Mouse (Mus musculus): Measurements from ENCODE around the gene Rai14. TPM values are rescaled to one million over a fixed set of nuclear protein-coding genes. Genes with fewer than 3 reads are reported as not detected.

Rai14 gene
- polyA plus RNA-seq, 1 experiment: not detected

- no peak for TF ChIP-seq CTCF (IDR thresholded peaks at IDR 0.05; ENCODE audit: insufficient read depth, low read depth, low read length)
- no peak for TF ChIP-seq POLR2A (IDR thresholded peaks at IDR 0.05; ENCODE audit: insufficient read depth, low read depth, low read length)
- Histone ChIP-seq H3K4me3 (ENCODE audit: insufficient read depth, low read depth, low read length) (no peak overlapping the region), H3K4me1 (ENCODE audit: control insufficient read depth, insufficient read depth, low read length) (no peaks in the 10 kb centered on the region), H3K27ac (ENCODE audit: insufficient read depth, low read depth, low read length) (no peak overlapping the region)
- 83% methylated on average over 10 of the region's 10 CpGs for whole genome bisulfite sequencing
These were observed 129.9 kb downstream of the Rai14 start for GRCm38 (mm10) chr15:10584359-10585187.

- no peak for TF ChIP-seq CTCF (IDR thresholded peaks at IDR 0.05; ENCODE audit: insufficient read depth, low read depth, low read length)
- H3K4me3 ChIP-seq (ENCODE audit: insufficient read depth, low read depth, low read length): no peak overlapping the region
- no peak overlapping the region for H3K27ac ChIP-seq (ENCODE audit: insufficient read depth, low read depth, low read length)
- H3K4me1 ChIP-seq (ENCODE audit: control insufficient read depth, insufficient read depth, low read length): no peaks in the 10 kb centered on the region
- WGBS: 57% methylated on average over 8 of the region's 8 CpGs
These were observed 131.0 kb downstream of the Rai14 start for GRCm38 (mm10) chr15:10583408-10583807.

DNA sequence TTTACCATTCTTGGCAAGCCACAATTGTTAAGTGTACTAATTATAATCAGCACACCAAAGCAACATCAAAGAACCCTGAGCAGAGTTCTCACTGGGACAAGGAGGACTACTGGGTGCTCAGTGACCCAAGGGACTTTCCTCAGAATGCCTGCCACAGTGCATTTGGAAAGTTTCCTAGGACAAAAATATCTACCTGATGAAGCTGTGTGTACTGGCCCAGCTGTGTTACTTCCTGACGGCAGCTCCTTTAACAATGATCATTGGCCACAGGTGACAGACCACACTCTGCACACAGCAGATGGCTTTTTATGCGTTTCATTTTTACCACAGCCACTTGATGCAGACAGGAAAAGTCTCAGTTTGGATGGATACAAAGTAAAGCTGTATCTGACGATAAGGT is 135.3 kb downstream of the Rai14 start:
- WGBS: 79% methylated on average over 3 of the region's 3 CpGs
- TF ChIP-seq CTCF (IDR thresholded peaks at IDR 0.05; ENCODE audit: insufficient read depth, low read depth, low read length) (no peak), POLR2A (IDR thresholded peaks at IDR 0.05; ENCODE audit: insufficient read depth, low read depth, low read length) (no peak)
- no peak overlapping the region for H3K4me3 ChIP-seq (ENCODE audit: insufficient read depth, low read depth, low read length)
- no peak overlapping the region for H3K27ac ChIP-seq (ENCODE audit: insufficient read depth, low read depth, low read length)
- no peaks in the 10 kb centered on the region for H3K4me1 ChIP-seq (ENCODE audit: control insufficient read depth, insufficient read depth, low read length)

DNA sequence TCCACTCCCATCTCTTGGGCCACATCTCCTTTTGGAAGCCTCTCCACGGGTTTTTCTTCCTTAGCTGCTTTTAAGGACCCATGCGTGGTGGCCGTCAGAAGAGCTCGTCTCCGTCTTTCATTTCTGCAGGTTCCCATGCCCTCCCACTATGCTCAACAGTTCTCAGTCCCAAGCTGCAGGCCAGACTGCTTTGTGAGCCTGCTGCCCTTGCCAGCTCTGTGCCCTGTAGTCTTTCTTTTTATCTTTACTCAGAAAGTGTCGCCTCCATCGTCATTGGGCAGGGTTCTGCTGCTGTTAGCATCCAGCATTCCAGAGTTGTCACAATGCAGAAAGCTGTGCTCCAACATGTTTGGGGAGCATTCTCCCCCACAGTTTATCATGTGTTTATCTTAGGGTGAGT is 147.9 kb downstream of the Rai14 start:
- Histone ChIP-seq H3K4me1 (ENCODE audit: control insufficient read depth, insufficient read depth, low read length) (no peaks in the 10 kb centered on the region), H3K4me3 (ENCODE audit: insufficient read depth, low read depth, low read length) (no peak overlapping the region), H3K27ac (ENCODE audit: insufficient read depth, low read depth, low read length) (no peak overlapping the region)
- TF ChIP-seq CTCF (IDR thresholded peaks at IDR 0.05; ENCODE audit: insufficient read depth, low read depth, low read length): no peak
- no peak for TF ChIP-seq POLR2A (IDR thresholded peaks at IDR 0.05; ENCODE audit: insufficient read depth, low read depth, low read length)
- 71% methylated on average over 7 of the region's 7 CpGs for WGBS

DNA sequence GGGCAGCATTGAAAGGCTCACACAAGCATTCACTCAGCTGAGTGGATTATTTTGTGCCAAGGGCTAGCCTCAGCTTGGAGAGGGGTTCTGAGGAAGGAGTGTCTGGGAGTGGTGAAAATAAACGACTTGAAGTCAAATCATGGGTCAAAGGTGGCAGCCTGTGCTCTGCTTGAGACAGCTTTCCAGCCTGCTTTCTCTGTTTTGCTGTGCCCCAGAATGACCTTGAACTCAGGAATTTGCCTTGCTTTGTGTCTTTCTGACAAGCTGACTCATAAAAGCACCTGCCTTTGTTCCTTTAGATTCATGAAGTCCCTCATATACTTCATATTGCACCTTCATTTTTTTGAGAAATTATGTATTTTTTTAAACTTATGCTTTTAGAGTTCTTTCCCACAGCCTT is 150.2 kb downstream of the Rai14 start:
- TF ChIP-seq CTCF (IDR thresholded peaks at IDR 0.05; ENCODE audit: insufficient read depth, low read depth, low read length) (no peak), POLR2A (IDR thresholded peaks at IDR 0.05; ENCODE audit: insufficient read depth, low read depth, low read length) (no peak)
- no peaks in the 10 kb centered on the region for H3K4me1 ChIP-seq (ENCODE audit: control insufficient read depth, insufficient read depth, low read length)
- H3K27ac ChIP-seq (ENCODE audit: insufficient read depth, low read depth, low read length): no peak overlapping the region
- no peak overlapping the region for H3K4me3 ChIP-seq (ENCODE audit: insufficient read depth, low read depth, low read length)
- 57% methylated on average over 1 of the region's 1 CpGs for WGBS

DNA sequence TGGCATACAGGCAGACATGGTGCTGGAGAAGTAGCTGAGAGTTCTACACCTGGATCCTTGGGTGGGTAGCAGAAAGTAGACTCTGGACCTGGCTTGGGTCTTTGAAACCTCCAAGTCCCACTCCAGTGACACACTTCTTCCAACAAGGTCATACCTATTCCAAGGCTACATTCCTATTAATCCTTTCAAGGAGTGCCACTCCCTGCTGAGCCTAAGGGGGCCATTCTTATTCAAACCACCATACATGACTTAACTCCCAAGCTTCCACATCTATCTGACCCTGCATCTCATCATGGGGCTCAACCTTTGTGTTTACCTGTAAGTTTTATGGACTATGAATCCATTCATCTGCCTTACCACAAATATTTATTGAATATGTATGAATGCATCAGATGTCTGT is 152.1 kb downstream of the Rai14 start:
- no peaks in the 10 kb centered on the region for H3K4me1 ChIP-seq (ENCODE audit: control insufficient read depth, insufficient read depth, low read length)
- no peak overlapping the region for H3K27ac ChIP-seq (ENCODE audit: insufficient read depth, low read depth, low read length)
- no peak for TF ChIP-seq CTCF (IDR thresholded peaks at IDR 0.05; ENCODE audit: insufficient read depth, low read depth, low read length)
- no peak for TF ChIP-seq POLR2A (IDR thresholded peaks at IDR 0.05; ENCODE audit: insufficient read depth, low read depth, low read length)
- H3K4me3 ChIP-seq (ENCODE audit: insufficient read depth, low read depth, low read length): no peak overlapping the region

- H3K4me1 ChIP-seq (ENCODE audit: control insufficient read depth, insufficient read depth, low read length): no peaks in the 10 kb centered on the region
- no peak for TF ChIP-seq POLR2A (IDR thresholded peaks at IDR 0.05; ENCODE audit: insufficient read depth, low read depth, low read length)
- no peak for TF ChIP-seq CTCF (IDR thresholded peaks at IDR 0.05; ENCODE audit: insufficient read depth, low read depth, low read length)
- no peak overlapping the region for H3K4me3 ChIP-seq (ENCODE audit: insufficient read depth, low read depth, low read length)
- no peak overlapping the region for H3K27ac ChIP-seq (ENCODE audit: insufficient read depth, low read depth, low read length)
- 86% methylated on average over 7 of the region's 7 CpGs for WGBS
These were observed 154.4 kb downstream of the Rai14 start for GRCm38 (mm10) chr15:10560005-10560404.

- H3K27ac ChIP-seq (ENCODE audit: insufficient read depth, low read depth, low read length): no peak within 1 kb of the TSS
- H3K4me1 ChIP-seq (ENCODE audit: control insufficient read depth, insufficient read depth, low read length): no peaks in the 10 kb centered on the region
- WGBS: 81% methylated on average over 13 of the region's 13 CpGs
- TF ChIP-seq POLR2A (IDR thresholded peaks at IDR 0.05; ENCODE audit: insufficient read depth, low read depth, low read length) (no peak), CTCF (IDR thresholded peaks at IDR 0.05; ENCODE audit: insufficient read depth, low read depth, low read length) (no peak)
- H3K4me3 ChIP-seq (ENCODE audit: insufficient read depth, low read depth, low read length): no peak within 1 kb of the TSS
These were observed 156.0 kb downstream of the Rai14 start, which contains the start of gene Ttc23l for GRCm38 (mm10) chr15:10558465-10558864. Gene Ttc23l (minus strand): TSS chr15:10558668.

DNA sequence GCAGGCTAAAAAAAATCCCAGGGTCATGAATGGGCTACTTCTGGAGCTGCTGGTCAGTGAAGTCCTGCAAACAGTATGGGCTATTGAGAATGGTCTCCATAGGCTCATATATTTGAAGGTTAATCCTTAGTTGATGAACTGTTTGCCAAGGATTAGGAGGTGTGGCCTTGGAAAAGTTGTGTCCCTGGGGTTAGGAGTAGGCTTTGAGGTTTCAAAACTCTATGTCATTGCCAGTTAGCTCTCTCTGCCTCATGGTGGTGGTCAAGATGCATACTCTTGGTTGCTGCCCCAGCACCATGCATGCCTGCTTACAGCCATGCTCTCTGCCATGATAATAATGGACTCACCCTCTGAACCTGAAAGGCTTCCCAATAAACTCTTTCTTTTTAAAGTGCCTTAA is 160.1 kb downstream of the Rai14 start:
- Histone ChIP-seq H3K4me1 (ENCODE audit: control insufficient read depth, insufficient read depth, low read length) (no peaks in the 10 kb centered on the region), H3K4me3 (ENCODE audit: insufficient read depth, low read depth, low read length) (no peak overlapping the region), H3K27ac (ENCODE audit: insufficient read depth, low read depth, low read length) (no peak overlapping the region)
- TF ChIP-seq POLR2A (IDR thresholded peaks at IDR 0.05; ENCODE audit: insufficient read depth, low read depth, low read length) (no peak), CTCF (IDR thresholded peaks at IDR 0.05; ENCODE audit: insufficient read depth, low read depth, low read length) (no peak)

All from olfactory bulb, adult 2 months (tissue).